Mouse (Mus musculus) ES-E14 (cell line): ENCODE data around the gene Il17c.

Source experiments
- CHD2 ChIP-seq: IDR thresholded peaks from 2 replicates; pipeline ENCODE4 v1.6.1; 2014; ENCODE audit warnings: mild to moderate bottlenecking, low read depth, low read length, inconsistent platforms
- ZC3H11A ChIP-seq: IDR thresholded peaks from 2 replicates; pipeline ENCODE4 v1.6.1; 2012; ENCODE audit warnings: low read depth, mild to moderate bottlenecking, inconsistent platforms, low read length, borderline replicate concordance

DNA sequence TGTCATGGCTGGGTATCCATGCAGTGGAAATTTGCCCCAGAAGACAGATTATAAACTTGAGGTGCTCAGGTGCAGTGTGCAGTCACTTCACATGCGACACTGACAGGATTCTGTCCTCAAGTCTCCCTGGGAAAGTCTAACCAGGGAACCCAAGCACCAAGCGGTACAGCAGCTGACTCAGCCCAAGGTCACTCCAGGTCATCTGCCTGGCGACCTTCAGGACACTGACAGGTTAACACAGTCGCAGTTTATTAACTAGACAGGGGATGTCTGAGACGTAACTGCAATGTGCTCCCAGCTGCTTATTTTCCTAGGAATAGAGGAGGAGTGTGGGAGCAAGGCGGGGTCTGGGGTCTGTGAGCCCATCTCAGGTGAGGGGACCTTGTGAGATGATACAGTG, 47.6 kb downstream of the Il17c start:
- TF ChIP-seq CHD2: no peak
- TF ChIP-seq ZC3H11A: no peak
